Mouse (Mus musculus) hindbrain, embryonic 10.5 days (tissue): Measurements from ENCODE around the gene Fank1. TPM values are rescaled to one million over a fixed set of nuclear protein-coding genes. Genes with fewer than 3 reads are reported as not detected.

Experiments used
- DNase-seq: peaks from one replicate; pipeline ENCODE4 v3.0.0-alpha.2; 2017; ENCODE audit warnings: low spot score
- H3K27ac ChIP-seq: fragments of 300-500 bp; sonication (generic); 2 replicates; pipeline ENCODE4 v1.5.1; 2016; ENCODE audit warnings: mild to moderate bottlenecking, moderate library complexity
- H3K27me3 ChIP-seq: fragments of 300-500 bp; sonication (generic); 2 replicates; pipeline ENCODE4 v1.6.1; 2016; ENCODE audit warnings: mild to moderate bottlenecking; ENCODE audit not compliant: poor library complexity, insufficient read depth, severe bottlenecking
- H3K36me3 ChIP-seq: fragments of 300-500 bp; sonication (generic); 2 replicates; pipeline ENCODE4 v1.6.1; 2016; ENCODE audit warnings: mild to moderate bottlenecking, moderate library complexity
- H3K4me1 ChIP-seq: fragments of 300-500 bp; sonication (generic); replicated peaks from 2 replicates; pipeline ENCODE4 v1.6.1; 2016; ENCODE audit warnings: mild to moderate bottlenecking
- H3K4me3 ChIP-seq: fragments of 300-500 bp; sonication (generic); 2 replicates; pipeline ENCODE4 v1.5.1; 2016; ENCODE audit warnings: mild to moderate bottlenecking, moderate library complexity
- H3K9me3 ChIP-seq: fragments of 300-500 bp; sonication (generic); 2 replicates; pipeline ENCODE4 v1.6.1; 2016; ENCODE audit warnings: mild to moderate bottlenecking, moderate library complexity
- WGBS: fragments of 180-500 bp; shearing (Covaris S2); methylation state at CpG from one replicate; pipeline ENCODE4 v1.1.7; 2016; 5-methylcytosine and 5-hydroxymethylcytosine counted together
- polyA plus RNA-seq: library from polyadenylated mRNA; unstranded; fragments of >200 nt; fragmentation: Nextera tagmentation; extraction: Ambion mirVana; gene quantifications from 2 replicates; pipeline ENCODE4 v1.2.1, GENCODE M21; 2016

The Fank1 gene
- polyA plus RNA-seq, 1 experiment from 2014 or later, result 3.0 TPM

DNA sequence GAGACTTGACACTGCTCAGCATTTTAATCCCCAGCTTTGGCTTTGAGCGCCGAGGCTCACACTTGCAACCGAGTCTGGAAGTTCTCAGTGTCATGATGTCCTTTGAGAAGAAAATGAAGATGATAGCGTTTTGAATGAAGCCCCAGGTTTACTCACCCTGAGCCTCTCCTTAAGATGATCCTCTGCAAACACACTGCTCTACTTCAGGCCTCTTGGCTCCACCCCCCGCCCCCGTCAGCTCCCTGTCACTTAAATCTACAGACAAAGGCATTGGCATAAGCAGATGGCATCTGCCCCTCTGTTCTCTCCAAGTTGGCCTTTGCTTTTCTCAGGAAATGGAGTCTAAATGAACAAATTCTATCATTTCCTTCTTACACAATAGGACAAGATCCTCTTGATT, 147.3 kb downstream of the Fank1 start:
- no peaks in the 10 kb centered on the region for H3K27me3 ChIP-seq
- peaks cover 14% of the 10 kb centered on the region for H3K4me1 ChIP-seq
- H3K4me3 ChIP-seq, result no peak overlapping the region
- DNase-seq, result no peak
- H3K36me3 ChIP-seq, result no peaks in the 10 kb centered on the region
- 86% methylated on average over 6 of the region's 6 CpGs for WGBS
- H3K27ac ChIP-seq, result no peak overlapping the region
- no peaks in the 10 kb centered on the region for H3K9me3 ChIP-seq

- no peak overlapping the region for H3K27ac ChIP-seq
- WGBS, result 52% methylated on average over 2 of the region's 2 CpGs
- no peaks in the 10 kb centered on the region for H3K36me3 ChIP-seq
- H3K9me3 ChIP-seq, result no peaks in the 10 kb centered on the region
- H3K27me3 ChIP-seq, result no peaks in the 10 kb centered on the region
- H3K4me1 ChIP-seq, result peaks cover 5% of the 10 kb centered on the region; the same call in 1 of the 2 replicates
- H3K4me3 ChIP-seq, result no peak overlapping the region
- no peak for DNase-seq
These were observed 149.1 kb downstream of the Fank1 start for GRCm38 (mm10) chr7:133925771-133926170.

DNA sequence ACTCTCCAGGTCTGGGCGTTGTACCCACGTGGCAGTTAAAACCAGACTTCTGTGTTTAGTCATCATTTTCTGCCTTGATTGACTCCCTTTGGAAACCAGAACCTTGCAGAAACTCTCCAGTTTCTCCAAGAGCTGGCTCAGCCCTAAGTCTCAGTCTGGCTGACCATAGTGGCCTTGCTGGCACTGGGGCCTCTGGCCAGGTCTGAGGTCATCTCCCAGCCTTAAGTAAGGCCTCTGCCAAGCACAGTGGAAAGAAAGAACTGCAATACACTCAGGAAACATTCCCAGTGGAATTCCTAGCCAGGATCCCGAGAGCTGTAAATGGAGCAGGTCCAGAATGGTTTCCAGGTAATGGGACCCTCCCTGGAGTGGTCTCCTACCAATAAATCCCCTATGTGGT, 152.3 kb downstream of the Fank1 start:
- H3K4me3 ChIP-seq, result no peak overlapping the region
- no peaks in the 10 kb centered on the region for H3K9me3 ChIP-seq
- no peak overlapping the region for H3K27ac ChIP-seq
- H3K27me3 ChIP-seq, result no peaks in the 10 kb centered on the region
- DNase-seq, result no peak
- peaks cover 5% of the 10 kb centered on the region; the same call in 1 of the 2 replicates for H3K4me1 ChIP-seq
- H3K36me3 ChIP-seq, result no peaks in the 10 kb centered on the region
- 89% methylated on average over 3 of the region's 3 CpGs for WGBS

Other genes starting within 250 kb of the Fank1 start
- gene Tex36, start 174.7 kb upstream of the Fank1 start, polyA plus RNA-seq, result 0.16 TPM in 1 of 2 replicates, not detected in the other
- 23.0 and 28.3 TPM in 2 replicates for gene Edrf1, start 139.3 kb upstream of the Fank1 start, polyA plus RNA-seq
- gene Mmp21, start 96.8 kb upstream of the Fank1 start, polyA plus RNA-seq, result 0.09 TPM in 1 of 2 replicates, not detected in the other
- gene Bccip, start 67.5 kb upstream of the Fank1 start, polyA plus RNA-seq, result 135 and 167 TPM in 2 replicates
- gene Uros, start 66.8 kb upstream of the Fank1 start, polyA plus RNA-seq, result 33.7 and 39.0 TPM in 2 replicates
- 51.0 and 51.1 TPM in 2 replicates for gene Dhx32, start 5.9 kb downstream of the Fank1 start, polyA plus RNA-seq